Mouse (Mus musculus): ENCODE results near the gene Cxcr5. TPM values are rescaled to one million over a fixed set of nuclear protein-coding genes. Genes with fewer than 3 reads are reported as not detected.

Cxcr5 gene
- polyA plus RNA-seq, 1 experiment from 2014 or later: not detected

GRCm38 (mm10) chr9:44590969-44591368, 29.3 kb upstream of the Cxcr5 start:
- no peak for TF ChIP-seq CTCF (IDR thresholded peaks at IDR 0.05; ENCODE audit: low read depth)
- Histone ChIP-seq H3K9ac (ENCODE audit: low read depth, low read length) (no peak overlapping the region), H3K4me1 (replicated peaks; ENCODE audit: insufficient read depth, low read length) (no peaks in the 10 kb centered on the region), H3K27ac (no peak overlapping the region), H3K9me3 (replicated peaks; ENCODE audit: low read length) (no peaks in the 10 kb centered on the region), H3K27me3 (ENCODE audit: insufficient read depth, low read length) (no peaks in the 10 kb centered on the region), H3K4me2 (ENCODE audit: low read length) (no peak overlapping the region), H3K4me3 (replicated peaks; ENCODE audit: low read depth, low read length) (no peak overlapping the region), H3K36me3 (ENCODE audit: insufficient read depth, low read length) (no peaks in the 10 kb centered on the region)
- WGBS: 28% methylated on average over 2 of the region's 2 CpGs
- ATAC-seq (replicated peaks; ENCODE audit: low FRiP score, low read depth): no peak
- DNase-seq (ENCODE audit: low spot score): no peak

DNA sequence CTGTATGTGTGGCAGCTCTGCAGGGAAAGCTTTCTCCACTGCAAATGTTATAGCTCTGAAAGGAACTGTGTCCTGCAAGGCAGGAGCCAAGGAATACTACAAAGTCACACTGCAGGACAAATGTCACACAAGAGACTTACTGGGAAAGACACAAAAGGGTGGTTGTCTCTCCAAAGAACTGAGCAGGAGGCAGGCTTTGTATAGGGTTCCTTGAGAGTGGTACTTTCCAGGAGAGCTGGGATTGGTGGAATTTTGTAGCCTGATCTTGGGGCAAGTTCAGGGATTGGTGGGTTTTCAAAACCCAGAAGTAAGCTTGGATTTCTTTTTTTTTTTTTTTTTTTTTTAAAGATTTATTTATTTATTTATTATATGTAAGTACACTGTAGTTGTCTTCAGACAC, 27.4 kb upstream of the Cxcr5 start:
- no peaks in the 10 kb centered on the region for H3K4me1 ChIP-seq (replicated peaks; ENCODE audit: insufficient read depth, low read length)
- H3K4me3 ChIP-seq (replicated peaks; ENCODE audit: low read depth, low read length): no peak overlapping the region
- 0 out of 2 replicates have a peak overlapping the region, but pooled peaks have one; percentile 10 for H3K4me2 ChIP-seq (ENCODE audit: low read length)
- no peaks in the 10 kb centered on the region for H3K9me3 ChIP-seq (replicated peaks; ENCODE audit: low read length)
- no peak for ATAC-seq (replicated peaks; ENCODE audit: low FRiP score, low read depth)
- H3K9ac ChIP-seq (ENCODE audit: low read depth, low read length): no peak overlapping the region
- H3K36me3 ChIP-seq (ENCODE audit: insufficient read depth, low read length): no peaks in the 10 kb centered on the region
- H3K27ac ChIP-seq: no peak overlapping the region
- DNase-seq (ENCODE audit: low spot score): no peak
- TF ChIP-seq CTCF (IDR thresholded peaks at IDR 0.05; ENCODE audit: low read depth): no peak
- H3K27me3 ChIP-seq (ENCODE audit: insufficient read depth, low read length): no peaks in the 10 kb centered on the region

DNA sequence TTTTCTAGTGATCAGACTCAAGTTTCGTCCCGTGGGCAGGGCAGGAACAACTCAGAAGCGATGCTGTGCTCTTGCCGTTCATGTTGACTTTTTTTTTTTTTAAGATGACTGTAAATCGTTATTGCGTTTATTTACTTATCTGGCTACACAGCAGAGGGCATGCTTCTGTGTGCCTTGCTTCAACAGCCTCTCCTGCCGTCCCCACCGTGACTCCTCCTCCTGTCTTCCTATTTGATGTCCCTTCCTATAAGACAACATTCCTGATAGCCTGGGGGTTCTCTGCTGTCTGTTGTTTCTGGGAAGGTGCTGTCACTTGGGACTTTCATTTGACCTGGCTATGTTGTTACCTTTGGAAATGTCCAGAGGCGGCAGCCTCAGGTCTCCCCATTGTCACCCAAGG, 26.9 kb upstream of the Cxcr5 start:
- WGBS: 25% methylated on average over 9 of the region's 9 CpGs
- H3K4me2 ChIP-seq (ENCODE audit: low read length): 0 out of 2 replicates have a peak overlapping the region, but pooled peaks have one; percentile 10
- ATAC-seq (replicated peaks; ENCODE audit: low FRiP score, low read depth) (no peak), DNase-seq (ENCODE audit: low spot score) (peak; percentile 31)
- no peak overlapping the region for H3K9ac ChIP-seq (ENCODE audit: low read depth, low read length)
- H3K27ac ChIP-seq: no peak overlapping the region
- no peaks in the 10 kb centered on the region for H3K9me3 ChIP-seq (replicated peaks; ENCODE audit: low read length)
- H3K4me1 ChIP-seq (replicated peaks; ENCODE audit: insufficient read depth, low read length): no peaks in the 10 kb centered on the region
- no peaks in the 10 kb centered on the region for H3K36me3 ChIP-seq (ENCODE audit: insufficient read depth, low read length)
- H3K27me3 ChIP-seq (ENCODE audit: insufficient read depth, low read length): no peaks in the 10 kb centered on the region
- no peak for TF ChIP-seq CTCF (IDR thresholded peaks at IDR 0.05; ENCODE audit: low read depth)
- no peak overlapping the region for H3K4me3 ChIP-seq (replicated peaks; ENCODE audit: low read depth, low read length)

DNA sequence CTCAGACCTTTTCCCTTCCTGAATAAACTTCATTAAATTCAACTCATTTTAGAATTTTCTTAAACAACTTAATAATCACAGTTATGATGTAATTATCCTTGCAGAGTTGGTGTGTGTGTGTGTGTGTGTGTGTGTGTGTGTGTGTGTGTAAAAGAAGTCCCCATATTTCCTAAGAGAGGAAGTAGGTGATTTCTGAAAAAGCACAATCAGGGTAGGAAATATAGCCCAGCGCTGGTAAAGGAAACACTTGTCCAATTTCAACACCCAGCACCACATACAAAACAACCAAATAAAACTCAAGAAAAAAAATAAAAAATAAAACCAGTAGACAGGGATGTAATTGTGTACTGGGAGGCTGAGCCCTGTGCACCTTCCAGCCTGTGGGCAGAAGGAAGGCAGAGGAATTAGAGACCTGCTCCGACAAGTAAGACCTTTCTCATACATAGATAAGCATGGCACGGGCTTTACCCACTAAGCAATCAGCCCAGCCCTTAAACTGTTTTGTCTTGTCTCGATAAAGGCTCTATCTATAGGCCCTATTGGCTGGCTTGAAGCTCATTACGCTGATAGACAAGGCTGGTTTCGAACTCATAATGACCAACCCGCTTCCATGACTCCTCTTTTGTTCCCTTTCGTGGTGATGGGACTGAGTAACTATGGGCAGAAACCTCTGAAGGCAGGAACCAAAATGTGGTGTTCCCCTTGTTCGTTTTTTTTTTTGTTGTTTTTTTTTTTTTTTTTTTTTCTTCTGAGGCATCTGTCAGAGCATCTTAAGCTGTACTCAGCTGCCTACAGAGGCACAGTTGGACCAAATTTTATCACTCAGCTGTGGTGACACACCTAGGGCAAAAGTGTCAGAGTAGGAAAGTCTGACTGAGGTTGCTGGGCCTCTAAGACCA, 25.8 kb upstream of the Cxcr5 start:
- H3K4me1 ChIP-seq (replicated peaks; ENCODE audit: insufficient read depth, low read length): no peaks in the 10 kb centered on the region
- TF ChIP-seq CTCF (IDR thresholded peaks at IDR 0.05; ENCODE audit: low read depth): no peak
- H3K4me3 ChIP-seq (replicated peaks; ENCODE audit: low read depth, low read length): no peak overlapping the region
- 87% methylated on average over 9 of the region's 9 CpGs for WGBS
- no peaks in the 10 kb centered on the region for H3K27me3 ChIP-seq (ENCODE audit: insufficient read depth, low read length)
- no peak overlapping the region for H3K9ac ChIP-seq (ENCODE audit: low read depth, low read length)
- H3K27ac ChIP-seq: no peak overlapping the region
- H3K4me2 ChIP-seq (ENCODE audit: low read length): no peak overlapping the region
- no peaks in the 10 kb centered on the region for H3K36me3 ChIP-seq (ENCODE audit: insufficient read depth, low read length)
- ATAC-seq (replicated peaks; ENCODE audit: low FRiP score, low read depth) (no peak), DNase-seq (ENCODE audit: low spot score) (no peak)
- H3K9me3 ChIP-seq (replicated peaks; ENCODE audit: low read length): no peaks in the 10 kb centered on the region

DNA sequence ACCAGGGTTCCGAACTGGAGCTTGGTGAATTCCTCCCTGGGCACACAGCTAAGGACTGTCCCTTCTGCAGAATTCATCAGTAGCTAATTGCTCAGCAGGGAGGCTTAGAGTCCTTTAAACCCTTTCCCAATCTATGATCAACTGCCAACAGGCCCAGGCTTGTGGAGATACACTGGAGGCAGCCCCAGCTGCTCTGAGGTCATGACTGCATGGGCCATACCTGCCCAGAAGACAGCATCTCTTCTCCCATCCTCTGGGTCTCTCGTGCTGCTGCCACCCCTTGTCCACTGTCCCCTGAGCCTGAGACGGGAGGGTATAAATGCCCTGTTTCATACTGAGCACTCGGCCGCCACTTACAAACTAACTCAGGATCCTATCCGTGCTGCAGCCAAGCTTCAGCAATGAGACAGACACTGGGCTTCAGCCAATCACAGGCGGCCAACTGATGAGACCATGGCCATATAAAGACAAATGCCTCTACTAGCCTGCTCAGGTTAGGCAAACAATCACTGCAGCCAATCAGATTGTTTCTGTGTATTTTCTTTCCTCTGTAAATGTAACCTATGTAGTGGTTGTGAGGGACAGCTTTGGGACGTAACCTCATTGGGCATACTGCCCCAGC, 25.1 kb upstream of the Cxcr5 start:
- Histone ChIP-seq H3K36me3 (ENCODE audit: insufficient read depth, low read length) (no peaks in the 10 kb centered on the region), H3K4me3 (replicated peaks; ENCODE audit: low read depth, low read length) (no peak overlapping the region), H3K27ac (no peak overlapping the region), H3K27me3 (ENCODE audit: insufficient read depth, low read length) (no peaks in the 10 kb centered on the region), H3K9ac (ENCODE audit: low read depth, low read length) (no peak overlapping the region), H3K9me3 (replicated peaks; ENCODE audit: low read length) (no peaks in the 10 kb centered on the region), H3K4me2 (ENCODE audit: low read length) (no peak overlapping the region), H3K4me1 (replicated peaks; ENCODE audit: insufficient read depth, low read length) (no peaks in the 10 kb centered on the region)
- ATAC-seq (replicated peaks; ENCODE audit: low FRiP score, low read depth) (no peak), DNase-seq (ENCODE audit: low spot score) (no peak)
- WGBS: 75% methylated on average over 8 of the region's 8 CpGs
- TF ChIP-seq CTCF (IDR thresholded peaks at IDR 0.05; ENCODE audit: low read depth): no peak

DNA sequence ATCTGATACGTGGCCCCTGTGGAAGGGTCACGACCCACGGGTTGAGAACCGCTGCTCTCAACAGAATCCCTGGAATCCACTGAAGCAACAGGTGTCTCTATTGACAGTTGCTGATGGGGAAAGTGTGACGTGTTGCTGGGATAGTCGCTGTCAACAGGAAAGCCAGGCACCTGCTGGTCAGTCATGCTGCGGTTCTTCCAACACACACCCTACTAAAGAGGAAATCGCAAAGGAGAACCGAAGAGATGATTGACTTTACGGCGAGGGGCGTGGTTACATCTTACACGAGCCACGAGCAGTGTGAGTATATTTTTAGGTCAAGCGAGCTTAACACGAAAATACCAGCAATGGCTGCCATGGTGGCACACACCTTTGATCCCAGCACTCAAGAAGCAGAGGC, 20.7 kb upstream of the Cxcr5 start:
- no peaks in the 10 kb centered on the region for H3K27me3 ChIP-seq (ENCODE audit: insufficient read depth, low read length)
- no peaks in the 10 kb centered on the region for H3K4me1 ChIP-seq (replicated peaks; ENCODE audit: insufficient read depth, low read length)
- ATAC-seq (replicated peaks; ENCODE audit: low FRiP score, low read depth): no peak
- no peak overlapping the region for H3K27ac ChIP-seq
- no peak for TF ChIP-seq CTCF (IDR thresholded peaks at IDR 0.05; ENCODE audit: low read depth)
- H3K9me3 ChIP-seq (replicated peaks; ENCODE audit: low read length): no peaks in the 10 kb centered on the region
- 85% methylated on average over 16 of the region's 16 CpGs for WGBS
- no peak overlapping the region for H3K4me3 ChIP-seq (replicated peaks; ENCODE audit: low read depth, low read length)
- no peaks in the 10 kb centered on the region for H3K36me3 ChIP-seq (ENCODE audit: insufficient read depth, low read length)
- H3K4me2 ChIP-seq (ENCODE audit: low read length): no peak overlapping the region
- H3K9ac ChIP-seq (ENCODE audit: low read depth, low read length): no peak overlapping the region
- DNase-seq (ENCODE audit: low spot score): no peak
